Mouse (Mus musculus) cortical plate, adult 2 months (tissue): ENCODE measurements around the gene Gipc1.

ENCODE experiments used
- CTCF ChIP-seq: fragments of 200-500 bp; IDR thresholded peaks from 2 replicates; pipeline ENCODE4 v1.5.1; 2011; ENCODE audit warnings: mild to moderate bottlenecking, control low read depth, low read length; ENCODE audit not compliant: insufficient read depth; ENCODE audit errors: extremely low read depth
- POLR2A ChIP-seq: fragments of 200-500 bp; IDR thresholded peaks from 2 replicates; pipeline ENCODE4 v1.6.1; 2011; ENCODE audit warnings: mild to moderate bottlenecking, low read length, control low read depth; ENCODE audit not compliant: insufficient read depth; ENCODE audit errors: extremely low read depth

- no peak for TF ChIP-seq CTCF
- TF ChIP-seq POLR2A = no peak
These were observed 50.9 kb downstream of the Gipc1 start for GRCm38 (mm10) chr8:83703426-83703825.
